Mouse (Mus musculus) left cerebral cortex, adult 9 months (tissue): ENCODE data around the gene Sema4g.

Source experiments
- DNase-seq, 2 experiments: peaks; one replicate each; pipeline ENCODE4 v3.0.0; 2022; ENCODE audit warnings: low spot score in 2 of 2

Gene Sema4g

DNA sequence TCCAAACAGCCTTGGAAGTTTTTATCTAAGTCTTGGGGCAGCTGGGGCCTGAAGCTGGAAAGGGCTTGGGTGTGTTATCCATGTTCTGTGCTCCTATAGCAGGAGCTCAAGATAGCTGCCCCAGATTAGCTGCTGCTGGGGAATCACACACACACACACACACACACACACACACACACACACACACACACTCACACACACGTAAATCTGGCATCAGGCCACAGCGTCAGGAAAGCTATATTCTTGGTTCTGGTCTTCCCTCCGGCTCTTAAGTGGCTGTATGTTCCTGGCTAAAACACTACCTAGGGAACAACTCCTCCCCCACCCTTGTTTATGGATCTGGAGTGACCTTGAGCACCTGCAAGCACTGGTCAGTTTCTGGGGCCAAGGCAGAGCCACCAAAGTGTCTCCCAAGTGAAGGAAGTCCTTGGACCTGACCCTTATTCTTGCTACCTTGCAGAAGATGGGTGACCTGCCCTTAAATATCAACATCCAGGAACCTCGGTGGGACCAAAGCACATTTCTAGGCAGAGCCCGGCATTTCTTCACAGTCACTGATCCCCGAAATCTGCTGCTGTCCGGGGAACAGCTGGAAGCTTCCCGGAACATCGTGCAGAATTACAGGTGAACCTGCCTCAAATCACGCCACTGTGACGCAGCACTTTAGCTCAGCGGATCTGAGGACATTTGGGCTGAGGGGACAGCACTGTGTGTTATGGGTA lies 59.9 kb downstream of the Sema4g start:
- DNase-seq: no peak

DNA sequence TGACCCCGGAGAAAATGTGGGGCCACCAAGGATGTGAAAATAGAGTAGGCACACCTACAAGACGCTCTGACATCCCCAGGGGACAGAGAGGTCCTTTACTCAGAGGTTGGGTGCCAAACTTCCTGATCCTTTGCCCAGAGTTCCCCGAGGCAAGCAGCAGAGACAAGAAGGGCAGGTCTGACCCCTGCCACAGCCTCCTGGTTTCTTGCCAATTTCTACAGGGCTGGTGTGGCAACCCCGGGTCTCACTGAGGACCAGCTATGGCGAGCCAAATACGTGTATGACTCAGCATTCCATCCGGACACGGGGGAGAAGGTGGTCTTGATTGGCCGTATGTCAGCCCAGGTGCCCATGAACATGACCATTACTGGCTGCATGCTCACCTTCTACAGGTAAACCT lies 60.6 kb downstream of the Sema4g start:
- DNase-seq: no peak
